16 mouse cellular contexts compared by ENCODE assay signal in the genomic region with DNA sequence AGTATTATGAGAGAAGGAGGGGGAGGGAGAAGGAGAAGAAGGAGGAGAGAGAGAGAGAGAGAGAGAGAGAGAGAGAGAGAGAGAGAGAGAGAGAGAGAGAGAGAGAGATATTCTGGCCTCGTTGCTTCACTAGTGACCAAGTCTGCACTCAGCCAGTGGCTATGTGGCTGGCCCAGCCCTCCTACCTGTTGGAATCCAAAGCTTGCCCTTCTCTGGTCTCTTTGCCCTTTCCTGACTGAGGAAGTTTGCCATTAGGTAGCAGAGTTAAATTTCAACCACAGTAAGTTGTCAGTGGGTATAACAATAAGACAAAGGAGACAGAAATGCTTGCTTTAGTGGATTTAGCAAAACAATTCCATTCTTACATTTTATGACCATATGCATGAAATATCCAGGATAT.
"Had no signal": no experiment of that assay in that cellular context is flagged by ENCODE, and none has a peak within 500 bp of the region (broad histone marks: within the 10 kb centered on the region; RNA-seq: fewer than 3 reads in every experiment).

No protein-coding gene starts in this region.

- H3K27me3 ChIP-seq: limb, embryonic 15.5 days; liver, embryonic 12.5 days; megakaryocyte, embryonic 14.5 days; midbrain, embryonic 12.5 days; neural tube, embryonic 15.5 days had no signal

- H3K4me3 ChIP-seq: limb, embryonic 15.5 days; liver, embryonic 12.5 days; megakaryocyte, embryonic 14.5 days; midbrain, embryonic 12.5 days; neural tube, embryonic 15.5 days had no signal

- ATAC-seq: hindbrain, embryonic 16.5 days; inflammation-experienced regulatory T-cells, adult 6 months; intestine, postnatal 0 days; liver, embryonic 12.5 days had no signal

- H3K4me1 ChIP-seq: limb, embryonic 15.5 days; megakaryocyte, embryonic 14.5 days; midbrain, embryonic 12.5 days had no signal

- DNase-seq: layer of hippocampus, adult 9-11 months; layer of hippocampus, postnatal 36 days; lung, embryonic 14.5 days; lung, postnatal 10 days; right cerebral cortex, adult 18-20 months; right cerebral cortex, postnatal 25 days had no signal

- H3K27ac ChIP-seq: limb, embryonic 15.5 days; liver, embryonic 12.5 days; macrophage; midbrain, embryonic 12.5 days; neural tube, embryonic 15.5 days; stomach, postnatal 0 days had no signal

- H3K9ac ChIP-seq: limb, embryonic 15.5 days; liver, embryonic 12.5 days; lung, embryonic 14.5 days; midbrain, embryonic 12.5 days; neural tube, embryonic 15.5 days had no signal

- H3K4me2 ChIP-seq: limb, embryonic 15.5 days; liver, embryonic 12.5 days; lung, embryonic 14.5 days; midbrain, embryonic 12.5 days; neural tube, embryonic 15.5 days had no signal

- H3K36me3 ChIP-seq: limb, embryonic 15.5 days; liver, embryonic 12.5 days; neural tube, embryonic 15.5 days had no signal

- H3K9me3 ChIP-seq: limb, embryonic 15.5 days; liver, embryonic 12.5 days; midbrain, embryonic 12.5 days; neural tube, embryonic 15.5 days had no signal
